Mouse (Mus musculus) kidney, adult 11 months (tissue): ENCODE results near the gene Met.

Source experiments
- DNase-seq: peaks from one replicate; pipeline ENCODE4 v3.0.0; 2022

The Met gene

DNA sequence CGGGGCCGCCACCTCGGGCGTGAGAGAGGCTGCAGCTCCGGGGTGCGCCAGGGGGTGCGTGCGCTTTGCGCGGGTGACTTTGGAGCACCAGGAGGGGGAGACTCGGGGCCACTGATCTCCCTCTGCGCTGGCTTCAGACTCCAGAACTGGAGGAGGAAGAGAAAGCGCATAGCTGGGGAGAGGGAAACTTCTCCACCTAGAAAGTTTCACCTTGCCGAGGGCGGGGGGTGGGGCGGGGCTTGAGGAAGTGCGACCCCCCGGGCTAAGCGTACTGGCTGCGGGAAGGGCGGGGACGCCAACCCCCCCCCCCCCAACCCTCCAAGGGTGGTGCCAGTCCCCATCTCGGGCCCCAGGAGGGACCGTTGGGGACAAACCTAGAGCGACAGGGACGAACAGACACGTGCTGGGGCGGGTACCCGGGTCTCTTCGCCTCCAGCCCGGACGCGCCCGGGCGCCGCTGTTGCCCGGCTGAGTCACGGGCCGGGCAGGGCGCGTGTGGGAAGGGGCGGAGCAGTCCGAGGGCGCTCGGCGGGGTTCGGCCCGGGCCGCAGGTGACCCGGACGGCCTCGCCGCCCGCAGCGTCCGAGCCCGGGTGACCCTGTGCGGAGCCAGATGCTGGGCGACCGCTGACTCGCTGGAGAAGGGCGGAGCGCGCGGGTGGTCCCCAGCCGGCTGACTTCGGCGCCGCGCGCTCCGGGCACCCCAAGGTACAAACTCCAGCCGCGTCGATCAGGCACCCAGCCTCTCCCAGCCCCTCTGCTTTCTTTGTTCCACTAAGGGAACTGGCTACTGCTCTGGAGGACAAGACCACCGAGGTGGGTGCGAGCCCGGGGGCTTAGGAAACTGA, at the start of gene Met:
Gene Met, plus strand, starts transcription at position 367 of the 847 bp plus-strand sequence.
- peak; percentile 75 for DNase-seq

DNA sequence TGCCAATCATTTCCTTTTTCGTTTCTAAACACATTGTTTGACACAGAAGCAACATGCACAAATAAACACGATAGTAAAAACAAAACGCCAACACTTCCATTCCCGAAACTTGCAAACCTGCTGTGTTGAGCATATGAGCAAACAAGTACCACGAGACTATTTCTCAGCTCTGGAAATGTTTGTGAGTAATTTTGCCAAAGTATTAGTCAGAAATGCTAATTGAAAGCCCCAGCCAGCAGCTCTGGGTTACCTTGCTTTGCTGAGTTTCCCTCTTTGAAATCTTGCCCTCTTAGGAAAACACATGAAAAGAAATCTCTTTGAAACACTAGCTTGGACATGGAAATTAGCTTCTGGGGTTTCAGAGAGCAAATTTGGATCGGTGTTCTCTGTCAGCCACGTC, 45.4 kb upstream of the Met start:
- DNase-seq: no peak

DNA sequence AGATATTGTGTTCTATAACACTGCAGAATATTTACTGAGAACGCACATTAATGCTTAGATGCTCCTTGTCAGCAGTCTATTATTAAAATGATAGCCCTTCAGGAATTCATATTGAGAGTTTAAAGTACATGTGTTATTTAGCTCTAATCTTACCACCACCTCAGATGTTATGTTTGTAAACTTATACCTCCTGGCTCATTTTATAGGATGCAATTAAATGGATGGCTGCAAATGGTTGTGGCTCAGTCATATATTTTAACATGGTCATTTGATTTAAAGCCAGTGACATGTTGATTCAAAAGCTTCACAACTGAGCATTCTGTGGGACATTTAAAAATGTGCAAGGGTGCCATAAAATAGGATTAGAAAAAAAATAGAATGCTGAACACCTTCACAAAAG, 41.2 kb upstream of the Met start:
- no peak for DNase-seq

DNA sequence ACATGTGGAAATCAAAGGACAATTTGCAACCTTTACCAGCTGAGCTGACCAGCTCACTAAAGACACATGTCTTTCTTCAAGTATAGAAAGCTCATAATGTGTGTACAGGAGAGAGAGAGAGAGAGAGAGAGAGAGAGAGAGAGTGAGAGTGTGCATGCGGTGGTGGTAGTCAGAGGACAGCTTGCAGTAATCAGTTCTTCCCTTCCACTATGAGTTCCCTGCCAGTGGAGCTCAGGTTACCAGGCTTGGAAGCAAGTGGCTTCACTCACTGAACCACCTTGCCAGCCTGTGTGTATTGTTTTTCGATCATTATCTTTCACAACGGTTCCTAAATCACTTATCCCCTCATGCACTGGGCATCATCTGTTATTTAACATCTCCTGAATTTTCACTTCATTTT, 34.6 kb upstream of the Met start:
- DNase-seq: no peak

DNA sequence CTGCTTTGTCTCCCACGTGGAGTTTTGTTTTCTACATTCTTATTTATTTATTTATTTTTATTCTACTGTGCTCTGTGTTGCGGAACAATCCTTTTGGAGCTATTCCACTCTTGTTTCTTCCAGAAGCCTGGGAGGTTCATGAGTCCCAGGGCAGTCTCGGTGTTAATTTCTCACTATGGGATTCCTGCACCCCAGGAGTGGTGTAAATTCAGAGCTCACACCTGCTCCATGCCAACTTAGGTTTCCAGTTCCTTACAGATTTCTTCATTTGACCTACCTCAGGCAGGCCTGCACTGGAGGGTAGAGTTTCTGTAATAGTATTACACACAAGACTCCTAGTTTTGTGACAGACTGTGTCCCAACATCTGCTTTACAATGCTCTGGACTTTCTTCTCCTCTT, 34.0 kb upstream of the Met start:
- DNase-seq: no peak

DNA sequence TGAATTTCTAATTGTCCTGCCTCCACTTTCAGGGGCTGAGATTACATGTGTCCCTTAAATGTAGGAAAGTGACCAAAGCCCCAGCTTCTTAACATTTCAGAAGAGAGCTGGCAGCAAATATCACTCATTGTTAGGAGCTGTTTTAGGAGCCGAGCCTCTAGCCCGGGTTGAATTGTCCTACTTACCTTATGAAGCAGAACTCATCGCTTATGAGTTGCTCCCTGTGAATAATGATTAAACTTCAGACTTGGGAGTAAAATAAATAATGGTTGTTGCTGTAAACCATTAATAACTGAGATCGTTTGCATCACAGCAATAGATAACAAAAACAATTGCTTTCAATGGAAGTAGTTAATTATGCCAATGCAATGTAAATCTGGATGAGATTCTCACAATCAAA, 20.3 kb upstream of the Met start:
- DNase-seq: no peak

DNA sequence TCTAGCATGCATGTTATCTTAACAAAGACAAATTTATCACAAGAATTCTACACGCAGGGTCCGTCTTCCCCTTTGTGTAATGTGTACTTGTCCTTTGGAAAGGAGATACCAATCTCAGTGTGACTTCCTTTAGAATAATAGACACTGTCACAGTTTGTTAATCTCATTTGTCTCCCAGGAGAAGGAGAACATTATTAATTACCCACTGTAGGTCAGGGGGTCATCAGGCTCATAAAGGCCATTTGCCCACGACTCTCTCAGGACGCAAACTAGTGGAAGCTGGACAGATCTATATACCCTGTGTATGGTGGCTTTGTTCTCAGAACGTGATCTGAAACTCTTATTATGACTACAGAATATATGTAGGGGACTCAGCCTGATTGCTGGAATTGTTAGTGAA, 12.3 kb upstream of the Met start:
- no peak for DNase-seq

DNA sequence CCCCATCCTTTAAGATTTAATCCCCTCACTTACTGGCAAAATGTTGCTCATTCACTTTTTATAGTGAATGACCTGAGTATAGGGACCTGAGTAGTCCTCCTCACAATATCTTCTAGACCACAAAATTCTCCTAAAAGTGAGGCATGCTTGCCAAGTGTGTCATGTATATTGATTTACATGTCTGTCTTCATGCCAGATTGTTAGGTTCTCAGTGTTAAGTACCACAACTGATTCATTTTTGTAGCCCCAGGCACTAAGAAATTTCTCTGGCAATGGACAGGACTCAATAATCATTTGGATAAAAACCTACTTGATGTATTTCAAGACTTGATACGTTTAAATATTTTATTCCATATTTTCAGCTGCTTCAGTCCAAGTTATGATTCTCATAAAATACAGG, 8.5 kb upstream of the Met start:
- DNase-seq: no peak

DNA sequence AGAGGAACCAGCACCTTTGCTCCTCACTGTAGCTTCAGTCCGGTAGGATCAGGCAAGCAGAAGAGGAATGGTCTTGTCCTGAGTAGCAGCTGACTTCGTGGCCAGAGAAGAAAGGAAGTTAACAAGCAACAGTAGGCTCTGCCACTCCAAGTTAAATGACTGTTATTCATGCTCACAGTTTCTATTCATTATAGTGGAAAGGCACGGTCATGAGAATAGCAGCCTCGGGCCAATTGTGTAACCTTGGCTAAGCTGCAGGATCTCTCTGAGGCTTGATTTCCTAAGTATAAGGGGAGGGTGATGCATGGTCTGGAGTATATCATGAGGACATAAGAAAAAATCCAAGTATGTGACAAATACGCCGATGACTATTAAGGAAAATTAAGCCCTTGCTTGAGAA, 4.0 kb upstream of the Met start:
- DNase-seq: peak; percentile 44

DNA sequence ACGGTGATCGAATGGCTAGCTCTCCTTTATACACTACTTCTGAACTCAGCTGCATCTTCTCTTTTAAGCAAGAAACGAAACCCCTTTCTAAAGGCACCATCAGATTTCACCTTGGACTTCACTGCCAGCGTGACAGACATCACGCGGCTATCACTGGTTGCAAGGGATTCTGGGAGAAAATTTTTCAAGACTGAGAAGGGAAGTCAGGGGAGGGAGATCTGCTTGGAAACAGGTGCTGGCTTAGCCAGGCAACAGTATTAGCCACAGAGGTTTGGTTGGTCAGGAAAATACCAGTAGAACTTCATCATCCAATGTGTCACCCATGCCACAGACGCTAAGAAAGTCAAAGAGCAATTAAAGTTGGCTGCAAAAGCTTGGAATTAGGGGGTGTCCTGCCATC, 2.2 kb upstream of the Met start:
- no peak for DNase-seq

DNA sequence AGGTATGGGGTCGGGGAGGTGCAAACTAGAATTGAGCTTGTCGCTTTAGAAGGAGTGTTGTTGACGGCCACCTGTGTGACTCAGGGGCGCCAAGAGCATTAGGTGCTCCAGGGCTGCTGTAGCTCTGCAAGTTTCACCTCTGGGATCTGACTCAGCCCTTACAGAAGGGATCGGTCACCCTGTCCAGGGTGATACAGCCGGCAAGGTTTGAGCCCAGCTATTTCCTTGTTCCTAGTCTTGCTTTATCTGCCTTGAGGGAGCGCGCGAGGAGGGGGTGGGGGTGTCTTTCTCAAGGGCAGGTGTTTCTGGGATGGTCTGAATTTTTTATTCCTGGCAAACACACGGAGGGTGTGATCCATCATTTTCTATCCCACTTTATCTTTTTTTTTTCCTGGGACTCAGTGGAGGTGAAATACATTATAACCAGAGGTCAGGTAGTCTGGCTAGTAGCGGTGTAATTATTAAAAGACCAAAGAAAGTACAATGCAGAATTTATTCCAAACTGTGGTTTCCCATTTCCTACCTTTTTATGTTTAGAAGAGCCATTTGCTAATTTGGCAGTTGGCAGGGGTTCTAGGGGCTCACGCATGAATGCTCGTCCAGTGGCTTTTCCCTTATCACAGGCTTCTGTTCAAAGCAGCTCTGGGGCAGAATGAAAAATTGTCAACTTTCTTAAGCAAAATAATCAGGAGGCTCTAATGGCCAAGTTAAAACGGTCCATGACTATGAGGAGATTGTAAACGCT, 853 bp downstream of the Met start:
- peak; percentile 61 for DNase-seq

DNA sequence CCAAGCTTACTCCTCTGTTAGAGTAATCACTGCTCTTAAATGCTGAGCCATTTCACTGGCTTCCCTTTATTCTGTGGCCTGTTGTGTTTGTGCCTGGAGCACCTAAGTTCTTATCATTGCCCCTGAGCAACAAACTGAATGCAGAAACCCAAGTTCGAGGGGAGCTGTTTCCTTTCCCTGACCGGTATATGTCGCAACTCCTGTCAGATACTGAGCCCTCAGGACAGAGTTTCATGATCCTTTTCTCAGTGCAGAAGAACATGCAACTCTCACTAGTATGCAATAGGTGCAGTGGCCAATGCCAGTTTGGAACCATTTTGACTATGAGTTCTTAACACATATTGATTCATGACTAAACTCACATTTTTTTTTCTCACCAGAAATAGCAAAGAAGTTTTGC, 2.9 kb downstream of the Met start:
- DNase-seq: no peak

DNA sequence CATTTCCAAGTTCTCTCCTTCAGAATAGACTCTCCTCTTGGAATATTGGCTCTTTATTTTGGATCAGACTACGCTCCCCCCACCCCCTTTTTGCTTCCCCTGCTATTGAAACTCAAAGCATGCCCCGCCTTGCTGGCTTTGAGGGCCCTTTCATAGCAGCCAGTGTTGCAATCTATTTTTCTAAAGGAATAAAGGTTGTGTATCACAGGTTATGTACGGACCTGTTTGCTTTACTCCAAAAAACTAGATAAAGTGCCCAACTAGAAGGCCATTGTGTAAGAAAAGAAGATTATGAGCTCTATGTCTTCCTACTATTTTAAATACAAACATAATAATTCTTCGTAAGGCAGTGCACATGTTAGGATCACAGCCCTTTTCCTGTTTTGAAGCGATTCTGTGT, 5.4 kb downstream of the Met start:
- DNase-seq: no peak

DNA sequence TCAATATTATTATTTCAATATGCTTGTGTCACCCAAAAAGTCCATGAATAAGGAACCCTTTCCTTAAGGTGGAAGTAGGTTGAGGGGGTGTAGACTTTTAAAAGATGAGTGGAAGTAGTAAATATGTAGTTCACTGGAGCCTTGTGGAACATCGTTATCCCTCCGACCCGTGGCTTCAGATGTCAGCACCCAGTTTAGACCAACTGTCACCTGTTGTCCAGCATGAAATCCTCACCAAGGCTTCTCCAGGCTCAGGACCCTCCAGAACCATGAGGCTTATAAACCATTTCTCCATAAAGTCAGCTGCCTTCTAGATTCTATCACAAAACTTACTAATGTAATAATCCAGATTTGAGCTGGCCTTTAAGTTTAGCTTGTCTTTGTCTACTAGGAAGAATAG, 9.5 kb downstream of the Met start:
- DNase-seq: no peak

DNA sequence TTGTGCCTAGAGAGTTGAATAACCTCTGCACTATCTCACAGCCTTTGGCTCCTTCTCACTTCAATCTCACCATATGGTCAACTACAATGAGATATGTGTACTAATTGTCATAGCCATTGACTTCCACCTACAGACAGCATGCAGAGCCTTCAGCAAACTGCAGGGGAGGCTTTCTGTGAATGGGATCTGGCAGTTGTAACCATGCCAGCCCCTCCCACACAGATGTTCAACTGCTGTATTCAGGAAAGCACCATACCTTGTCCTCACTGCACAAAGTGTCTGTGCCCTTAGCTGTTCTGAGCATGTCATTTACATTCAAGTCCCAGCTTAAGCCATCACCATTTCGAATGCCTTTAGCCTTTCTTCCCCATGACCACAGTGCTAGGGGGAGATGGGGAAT, 14.2 kb downstream of the Met start:
- no peak for DNase-seq

DNA sequence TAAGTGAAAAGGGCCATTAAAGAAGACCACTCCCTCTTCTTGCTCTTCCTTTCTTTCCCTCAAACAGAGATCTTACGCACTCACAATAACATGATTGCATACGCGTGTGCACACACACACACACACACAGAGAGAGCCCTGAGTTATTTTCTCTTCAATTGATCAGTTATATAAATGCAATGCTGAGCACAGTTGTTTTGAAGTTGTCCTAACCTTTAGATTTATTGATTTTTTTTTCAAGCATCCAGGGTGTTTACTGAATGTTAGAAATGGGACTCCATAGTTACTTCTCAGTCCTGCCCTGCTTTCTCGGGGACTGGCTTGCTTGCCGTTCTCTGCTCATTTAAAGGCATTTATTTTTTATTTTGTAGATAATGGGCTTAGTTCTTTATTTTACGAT, 14.7 kb downstream of the Met start:
- DNase-seq: no peak

DNA sequence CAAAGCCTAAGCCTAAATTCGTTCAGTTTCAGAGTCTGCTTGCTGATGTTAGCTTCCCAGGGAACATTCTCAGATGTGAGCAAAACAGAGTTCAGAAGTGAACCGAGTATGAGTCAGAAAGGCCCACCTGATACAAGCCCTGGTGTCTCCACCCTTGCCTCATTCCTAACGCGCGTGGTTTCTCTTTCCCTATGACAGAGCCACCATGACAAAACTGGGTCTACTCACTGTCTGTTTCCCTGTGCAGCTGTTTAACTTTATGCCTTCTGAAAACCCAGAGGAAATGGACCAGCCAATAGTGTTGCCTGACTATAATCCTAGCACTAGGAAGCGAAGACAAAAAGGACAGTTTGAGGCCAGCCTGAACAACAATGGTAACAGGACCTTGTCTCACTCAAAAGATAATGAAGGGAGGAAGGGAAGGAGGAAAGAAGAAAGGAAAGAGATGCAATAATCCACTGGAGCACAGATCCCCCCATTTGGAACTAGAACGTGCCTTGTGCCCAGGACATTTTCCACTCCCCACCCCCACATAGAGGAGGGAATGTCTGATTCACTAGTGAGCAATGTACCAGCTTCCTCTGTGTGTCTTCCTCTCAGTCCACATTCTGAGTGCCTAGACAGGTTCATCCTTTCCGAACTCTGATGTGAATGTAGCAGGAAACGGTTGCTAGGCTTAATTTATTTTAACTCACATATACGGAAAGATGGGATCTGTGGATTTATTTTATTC, 15.4 kb downstream of the Met start:
- no peak for DNase-seq

DNA sequence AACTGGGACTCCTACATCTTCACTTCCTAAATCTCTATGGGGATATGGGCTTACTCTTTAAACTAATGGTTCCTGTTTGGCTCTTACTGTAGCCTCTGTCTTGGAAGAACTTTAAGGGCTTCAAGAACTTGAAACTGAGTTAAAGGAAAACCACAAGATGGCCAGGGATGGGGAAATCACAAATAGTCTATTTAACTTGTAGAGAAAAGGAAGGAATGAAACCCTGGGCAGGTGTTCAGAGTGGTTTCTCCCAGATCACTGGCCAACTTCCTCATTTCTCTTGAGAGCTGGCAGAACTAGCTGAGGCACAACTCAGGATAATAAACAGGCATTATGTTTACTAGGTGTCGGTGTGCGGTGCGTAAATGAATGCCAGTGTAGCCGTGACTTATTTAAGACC, 17.5 kb downstream of the Met start:
- DNase-seq: no peak

DNA sequence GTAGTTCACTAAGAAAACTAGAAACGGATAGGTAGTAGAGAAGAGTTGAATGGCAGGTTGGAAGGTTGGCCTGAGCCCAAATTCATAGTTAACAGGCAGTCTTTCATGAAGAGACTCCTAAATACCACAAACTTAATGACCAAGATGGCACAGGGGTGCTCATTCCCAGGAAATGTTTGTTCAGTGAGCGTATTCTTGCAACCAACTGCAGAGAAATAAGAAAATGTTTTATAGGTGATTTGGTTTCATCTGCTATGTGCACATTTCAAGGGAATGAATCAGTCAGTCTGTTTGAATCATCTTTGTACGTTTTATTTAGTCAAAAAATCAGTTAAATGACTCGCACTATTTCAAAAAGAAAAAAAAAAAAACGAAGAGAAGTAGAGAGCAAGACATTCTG, 21.6 kb downstream of the Met start:
- no peak for DNase-seq

DNA sequence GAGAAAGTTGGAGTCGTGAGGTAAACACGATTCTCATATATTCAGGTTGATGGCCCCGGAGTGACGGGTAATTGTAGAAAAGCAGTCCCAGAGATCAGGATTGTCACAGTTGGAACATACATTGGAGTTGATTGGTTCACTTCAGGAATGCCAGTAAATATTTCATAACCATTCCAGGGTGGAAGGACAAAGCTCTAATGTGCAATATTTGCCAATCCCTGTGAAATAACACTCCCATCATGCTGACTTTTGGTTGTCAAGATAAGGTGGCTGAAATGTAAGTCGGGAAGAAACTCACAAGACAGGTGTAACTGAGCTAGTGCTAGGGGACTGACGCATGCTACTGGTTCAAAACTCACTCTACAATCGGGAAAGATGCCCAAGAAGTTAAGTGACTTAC, 22.2 kb downstream of the Met start:
- DNase-seq: no peak

DNA sequence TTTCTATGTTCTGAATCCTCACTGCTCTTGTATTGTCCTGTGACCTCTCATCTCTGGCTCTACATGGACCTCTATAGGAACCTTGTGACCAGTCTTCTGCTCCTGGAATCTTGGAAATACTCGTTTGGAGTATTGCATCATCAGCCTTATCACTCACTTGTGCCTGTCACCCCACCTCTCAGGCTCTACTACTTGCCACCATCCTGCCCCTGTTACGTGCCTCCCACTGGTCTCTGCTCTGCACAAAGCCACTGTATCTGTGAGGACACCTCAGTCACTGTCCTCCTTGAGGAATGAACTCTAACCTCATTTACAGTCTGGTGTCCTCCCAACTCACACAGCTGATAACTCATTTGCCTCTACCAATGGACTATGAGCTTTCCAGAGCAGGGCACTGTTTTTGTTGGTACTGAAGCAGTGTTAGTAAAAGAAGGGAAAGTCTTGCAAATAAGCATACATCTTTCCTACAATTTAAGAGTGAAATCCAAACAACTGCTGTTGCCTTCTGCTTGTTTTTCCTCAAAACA, 24.8 kb downstream of the Met start:
- no peak for DNase-seq

DNA sequence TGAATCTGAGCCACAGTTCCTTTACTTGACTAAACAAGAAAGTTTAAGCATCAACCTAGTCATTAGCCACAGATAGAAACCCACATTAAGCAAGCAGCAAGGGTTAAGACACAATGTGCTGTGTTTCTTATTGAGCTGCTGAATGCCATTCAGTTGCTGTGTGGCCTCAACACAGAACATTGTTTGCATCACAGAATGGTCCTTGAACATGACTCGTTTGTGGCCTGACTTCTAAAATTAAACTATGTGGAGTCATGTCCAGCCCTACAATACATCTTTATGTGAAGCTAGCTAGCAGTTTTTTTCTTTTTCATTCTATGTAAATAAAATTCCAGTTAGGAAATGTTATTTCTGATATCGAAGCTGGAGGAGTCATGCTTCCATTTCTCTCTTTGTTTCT, 27.2 kb downstream of the Met start:
- no peak for DNase-seq

DNA sequence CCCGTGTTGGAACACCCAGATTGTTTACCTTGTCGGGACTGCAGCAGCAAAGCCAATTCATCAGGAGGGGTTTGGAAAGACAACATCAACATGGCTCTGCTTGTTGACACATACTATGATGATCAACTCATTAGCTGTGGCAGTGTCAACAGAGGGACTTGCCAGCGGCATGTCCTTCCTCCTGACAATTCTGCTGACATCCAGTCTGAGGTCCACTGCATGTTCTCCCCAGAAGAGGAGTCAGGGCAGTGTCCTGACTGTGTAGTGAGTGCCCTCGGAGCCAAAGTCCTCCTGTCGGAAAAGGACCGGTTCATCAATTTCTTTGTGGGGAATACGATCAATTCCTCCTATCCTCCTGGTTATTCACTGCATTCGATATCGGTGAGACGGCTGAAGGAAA, 27.9 kb downstream of the Met start:
- DNase-seq: no peak

DNA sequence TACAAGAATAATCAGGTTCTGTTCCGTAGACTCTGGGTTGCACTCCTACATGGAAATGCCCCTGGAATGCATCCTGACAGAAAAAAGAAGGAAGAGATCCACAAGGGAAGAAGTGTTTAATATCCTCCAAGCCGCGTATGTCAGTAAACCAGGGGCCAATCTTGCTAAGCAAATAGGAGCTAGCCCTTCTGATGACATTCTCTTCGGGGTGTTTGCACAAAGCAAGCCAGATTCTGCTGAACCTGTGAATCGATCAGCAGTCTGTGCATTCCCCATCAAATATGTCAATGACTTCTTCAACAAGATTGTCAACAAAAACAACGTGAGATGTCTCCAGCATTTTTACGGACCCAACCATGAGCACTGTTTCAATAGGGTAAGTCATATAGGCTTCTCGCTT, 28.5 kb downstream of the Met start:
- DNase-seq: no peak
